Mouse (Mus musculus): ENCODE data around the gene Nek11. TPM values are rescaled to one million over a fixed set of nuclear protein-coding genes. Genes with fewer than 3 reads are reported as not detected.

Gene Nek11
- total and polyA plus RNA-seq, 2 experiments, result not detected

- Histone ChIP-seq H3K9ac (ENCODE audit: low read depth, low read length) (no peak overlapping the region), H3K27me3 (ENCODE audit: control insufficient read depth, insufficient read depth, low read length) (no peaks in the 10 kb centered on the region), H3K4me3 (ENCODE audit: insufficient read depth, low read depth, low read length) (no peak overlapping the region), H3K79me2 (ENCODE audit: control insufficient read depth, insufficient read depth, low read length) (no peaks in the 10 kb centered on the region), H3K36me3 (ENCODE audit: control insufficient read depth, insufficient read depth, low read length) (no peaks in the 10 kb centered on the region), H3K4me1 (ENCODE audit: control insufficient read depth, insufficient read depth, low read length) (no peaks in the 10 kb centered on the region), H3K27ac (replicated peaks; ENCODE audit: insufficient read depth, low read depth, low read length) (no peak overlapping the region)
- WGBS, result 34% methylated on average over 4 of the region's 4 CpGs
- peak; percentile 5 for DNase-seq (ENCODE audit: extremely low read depth, low read depth, low spot score)
- TF ChIP-seq POLR2A (IDR thresholded peaks at IDR 0.05; ENCODE audit: extremely low read depth, insufficient read depth, low read length) (no peak), CTCF (IDR thresholded peaks at IDR 0.05; ENCODE audit: low read depth, low read length) (peak; percentile 51; the same call in 1 of the 2 replicates)
These were observed 112.6 kb downstream of the Nek11 start for GRCm38 (mm10) chr9:105282725-105283124.

- Histone ChIP-seq H3K4me3 (ENCODE audit: insufficient read depth, low read depth, low read length) (no peak overlapping the region), H3K4me1 (ENCODE audit: control insufficient read depth, insufficient read depth, low read length) (no peaks in the 10 kb centered on the region), H3K79me2 (ENCODE audit: control insufficient read depth, insufficient read depth, low read length) (no peaks in the 10 kb centered on the region), H3K27ac (replicated peaks; ENCODE audit: insufficient read depth, low read depth, low read length) (no peak overlapping the region), H3K9ac (ENCODE audit: low read depth, low read length) (no peak overlapping the region), H3K27me3 (ENCODE audit: control insufficient read depth, insufficient read depth, low read length) (no peaks in the 10 kb centered on the region), H3K36me3 (ENCODE audit: control insufficient read depth, insufficient read depth, low read length) (no peaks in the 10 kb centered on the region)
- no peak for DNase-seq (ENCODE audit: extremely low read depth, low read depth, low spot score)
- 83% methylated on average over 3 of the region's 3 CpGs for WGBS
- TF ChIP-seq CTCF (IDR thresholded peaks at IDR 0.05; ENCODE audit: low read depth, low read length), result no peak
- TF ChIP-seq POLR2A (IDR thresholded peaks at IDR 0.05; ENCODE audit: extremely low read depth, insufficient read depth, low read length), result no peak
These were observed 120.4 kb downstream of the Nek11 start for GRCm38 (mm10) chr9:105274925-105275324.

- Histone ChIP-seq H3K27ac (replicated peaks; ENCODE audit: insufficient read depth, low read depth, low read length) (no peak overlapping the region), H3K4me3 (ENCODE audit: insufficient read depth, low read depth, low read length) (no peak overlapping the region), H3K9ac (ENCODE audit: low read depth, low read length) (no peak overlapping the region), H3K4me1 (ENCODE audit: control insufficient read depth, insufficient read depth, low read length) (no peaks in the 10 kb centered on the region), H3K79me2 (ENCODE audit: control insufficient read depth, insufficient read depth, low read length) (no peaks in the 10 kb centered on the region), H3K36me3 (ENCODE audit: control insufficient read depth, insufficient read depth, low read length) (no peaks in the 10 kb centered on the region), H3K27me3 (ENCODE audit: control insufficient read depth, insufficient read depth, low read length) (no peaks in the 10 kb centered on the region)
- TF ChIP-seq CTCF (IDR thresholded peaks at IDR 0.05; ENCODE audit: low read depth, low read length), result no peak
- no peak for TF ChIP-seq POLR2A (IDR thresholded peaks at IDR 0.05; ENCODE audit: extremely low read depth, insufficient read depth, low read length)
- WGBS, result 58% methylated on average over 6 of the region's 6 CpGs
- no peak for DNase-seq (ENCODE audit: extremely low read depth, low read depth, low spot score)
These were observed 121.0 kb downstream of the Nek11 start for GRCm38 (mm10) chr9:105274286-105274685.

- Histone ChIP-seq H3K27me3 (ENCODE audit: control insufficient read depth, insufficient read depth, low read length) (no peaks in the 10 kb centered on the region), H3K4me1 (ENCODE audit: control insufficient read depth, insufficient read depth, low read length) (no peaks in the 10 kb centered on the region), H3K9ac (ENCODE audit: low read depth, low read length) (no peak overlapping the region), H3K4me3 (ENCODE audit: insufficient read depth, low read depth, low read length) (no peak overlapping the region), H3K79me2 (ENCODE audit: control insufficient read depth, insufficient read depth, low read length) (no peaks in the 10 kb centered on the region), H3K36me3 (ENCODE audit: control insufficient read depth, insufficient read depth, low read length) (no peaks in the 10 kb centered on the region), H3K27ac (replicated peaks; ENCODE audit: insufficient read depth, low read depth, low read length) (no peak overlapping the region)
- TF ChIP-seq CTCF (IDR thresholded peaks at IDR 0.05; ENCODE audit: low read depth, low read length) (no peak), POLR2A (IDR thresholded peaks at IDR 0.05; ENCODE audit: extremely low read depth, insufficient read depth, low read length) (no peak)
- peak; percentile 4 for DNase-seq (ENCODE audit: extremely low read depth, low read depth, low spot score)
- 9% methylated on average over 7 of the region's 7 CpGs for WGBS
These were observed 123.1 kb downstream of the Nek11 start for GRCm38 (mm10) chr9:105272241-105272640.

GRCm38 (mm10) chr9:105263140-105263539 is 132.2 kb downstream of the Nek11 start:
- TF ChIP-seq CTCF (IDR thresholded peaks at IDR 0.05; ENCODE audit: low read depth, low read length) (no peak), POLR2A (IDR thresholded peaks at IDR 0.05; ENCODE audit: extremely low read depth, insufficient read depth, low read length) (no peak)
- Histone ChIP-seq H3K4me3 (ENCODE audit: insufficient read depth, low read depth, low read length) (no peak overlapping the region), H3K27ac (replicated peaks; ENCODE audit: insufficient read depth, low read depth, low read length) (no peak overlapping the region), H3K9ac (ENCODE audit: low read depth, low read length) (no peak overlapping the region), H3K4me1 (ENCODE audit: control insufficient read depth, insufficient read depth, low read length) (no peaks in the 10 kb centered on the region), H3K27me3 (ENCODE audit: control insufficient read depth, insufficient read depth, low read length) (no peaks in the 10 kb centered on the region), H3K36me3 (ENCODE audit: control insufficient read depth, insufficient read depth, low read length) (no peaks in the 10 kb centered on the region), H3K79me2 (ENCODE audit: control insufficient read depth, insufficient read depth, low read length) (no peaks in the 10 kb centered on the region)
- WGBS, result 72% methylated on average over 2 of the region's 2 CpGs
- DNase-seq (ENCODE audit: extremely low read depth, low read depth, low spot score), result no peak

- H3K4me3 ChIP-seq (ENCODE audit: insufficient read depth, low read depth, low read length), result no peak overlapping the region
- no peaks in the 10 kb centered on the region for H3K79me2 ChIP-seq (ENCODE audit: control insufficient read depth, insufficient read depth, low read length)
- H3K4me1 ChIP-seq (ENCODE audit: control insufficient read depth, insufficient read depth, low read length), result no peaks in the 10 kb centered on the region
- no peak overlapping the region for H3K9ac ChIP-seq (ENCODE audit: low read depth, low read length)
- DNase-seq (ENCODE audit: extremely low read depth, low read depth, low spot score), result no peak
- WGBS, result 78% methylated on average over 10 of the region's 10 CpGs
- H3K36me3 ChIP-seq (ENCODE audit: control insufficient read depth, insufficient read depth, low read length), result no peaks in the 10 kb centered on the region
- H3K27ac ChIP-seq (replicated peaks; ENCODE audit: insufficient read depth, low read depth, low read length), result no peak overlapping the region
- no peaks in the 10 kb centered on the region for H3K27me3 ChIP-seq (ENCODE audit: control insufficient read depth, insufficient read depth, low read length)
- no peak for TF ChIP-seq POLR2A (IDR thresholded peaks at IDR 0.05; ENCODE audit: extremely low read depth, insufficient read depth, low read length)
- no peak for TF ChIP-seq CTCF (IDR thresholded peaks at IDR 0.05; ENCODE audit: low read depth, low read length)
These were observed 137.7 kb downstream of the Nek11 start for GRCm38 (mm10) chr9:105257668-105258067.
